Mouse (Mus musculus): ENCODE measurements around the gene Gm20807. TPM values are rescaled to one million over a fixed set of nuclear protein-coding genes. Genes with fewer than 3 reads are reported as not detected.
"Not testable (repeated sequence)": the region's sequence is repeated elsewhere in the genome, so short reads cannot be mapped to it uniquely, and the experiment has no call there.

Gene Gm20807
- polyA plus RNA-seq (2016; fragmentation: Nextera tagmentation; extraction: Ambion mirVana), result not detected in 2 replicates

GRCm38 (mm10) chrY:13042591-13042990 lies at the start of gene Gm20807:
Gene Gm20807, plus strand, starts transcription at chrY:13042891.
- not testable (repeated sequence) for H3K9me3 ChIP-seq (replicated peaks); H3K4me3 ChIP-seq; H3K4me2 ChIP-seq; ATAC-seq (ENCODE audit: insufficient number of reproducible peaks, low FRiP score); H3K36me3 ChIP-seq; H3K4me1 ChIP-seq (replicated peaks); H3K27me3 ChIP-seq (replicated peaks); H3K9ac ChIP-seq; H3K27ac ChIP-seq (ENCODE audit: poor library complexity, severe bottlenecking)

Other genes with a start within 250 kb of the Gm20807 start
- not detected in 2 replicates for gene Gm21891, start 90.6 kb downstream of the Gm20807 start, polyA plus RNA-seq (2016; fragmentation: Nextera tagmentation; extraction: Ambion mirVana)
- not detected in 2 replicates for gene Gm21425, start 119.1 kb downstream of the Gm20807 start, polyA plus RNA-seq (2016; fragmentation: Nextera tagmentation; extraction: Ambion mirVana)
- not detected in 2 replicates for gene Gm21828, start 181.0 kb downstream of the Gm20807 start, polyA plus RNA-seq (2016; fragmentation: Nextera tagmentation; extraction: Ambion mirVana)
- gene Gm21440, start 209.5 kb downstream of the Gm20807 start, polyA plus RNA-seq (2016; fragmentation: Nextera tagmentation; extraction: Ambion mirVana), result not detected in 2 replicates
- not detected in 2 replicates for gene Gm21454, start 209.6 kb downstream of the Gm20807 start, polyA plus RNA-seq (2016; fragmentation: Nextera tagmentation; extraction: Ambion mirVana)